Mouse (Mus musculus) testis, adult 2 months (tissue): ENCODE results near the gene Avl9.
A peak's percentile ranks its signal among the peaks of the same experiment; 100 is the strongest.

ENCODE experiments used
- CTCF ChIP-seq: fragments of 200-500 bp; IDR thresholded peaks from 2 replicates; pipeline ENCODE4 v1.5.1; 2012; ENCODE audit warnings: low read depth, mild to moderate bottlenecking, inconsistent platforms, low read length, moderate library complexity; ENCODE audit not compliant: control insufficient read depth, insufficient read depth, insufficient replicate concordance
- POLR2A ChIP-seq: fragments of 200-500 bp; IDR thresholded peaks from 2 replicates; pipeline ENCODE4 v1.6.1; 2012; ENCODE audit warnings: low read depth, mild to moderate bottlenecking, inconsistent platforms, low read length, moderate library complexity; ENCODE audit not compliant: control insufficient read depth

DNA sequence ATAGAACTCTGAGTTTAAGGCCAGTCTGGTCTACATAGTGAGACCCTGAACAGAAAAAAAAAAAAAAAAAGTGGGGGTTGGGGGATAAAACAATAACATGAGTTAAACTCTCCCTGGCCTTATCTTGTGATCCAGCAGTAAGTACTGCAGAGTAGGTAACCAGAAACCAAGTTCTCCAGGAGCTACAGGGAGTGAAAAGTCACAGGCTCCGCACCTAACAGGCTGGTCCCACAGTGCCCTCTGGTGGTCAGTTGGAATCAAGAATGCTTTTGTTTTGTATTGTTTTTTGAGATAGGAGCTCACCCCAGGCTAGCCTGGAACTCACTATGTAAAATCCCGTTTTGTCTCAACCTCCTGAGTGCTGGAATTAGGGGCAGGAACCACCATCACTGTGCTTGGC, 23.5 kb upstream of the Avl9 start:
- TF ChIP-seq POLR2A (no peak), CTCF (peak; percentile 51; the same call in 1 of the 2 replicates)
